Mouse (Mus musculus) adipocyte (in vitro differentiated cells): ENCODE measurements at regions not wholly inside any gene's neighbourhood (a gene's known extent, or its start where the extent isn't known, plus 50 kb on each side); places are given as distances from the start of the nearest gene placed in this dataset.

ENCODE experiments used
- DNase-seq: peaks from one replicate; pipeline ENCODE4 v3.0.0-alpha.2; 2016; ENCODE audit warnings: low spot score

DNA sequence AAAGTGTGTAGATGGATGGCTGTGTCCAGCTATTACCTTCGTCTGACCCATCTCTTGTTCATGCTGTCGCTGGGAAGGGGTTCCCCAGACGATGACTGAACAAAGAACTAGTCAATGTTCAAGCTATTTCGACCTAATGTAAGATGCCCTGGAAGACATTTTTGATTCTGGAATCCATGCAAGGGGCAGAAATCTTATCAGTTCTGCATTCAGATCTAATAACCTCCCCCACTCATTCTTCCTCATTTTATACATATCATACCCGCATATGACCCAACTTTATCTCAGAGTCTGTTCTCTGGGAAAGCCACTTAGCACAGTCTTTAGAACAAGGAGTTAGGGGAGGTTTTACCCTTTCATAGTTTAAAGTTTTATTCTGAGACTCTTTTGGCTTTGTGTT, 52.2 kb upstream of the 2310009B15Rik start:
- DNase-seq: no peak

DNA sequence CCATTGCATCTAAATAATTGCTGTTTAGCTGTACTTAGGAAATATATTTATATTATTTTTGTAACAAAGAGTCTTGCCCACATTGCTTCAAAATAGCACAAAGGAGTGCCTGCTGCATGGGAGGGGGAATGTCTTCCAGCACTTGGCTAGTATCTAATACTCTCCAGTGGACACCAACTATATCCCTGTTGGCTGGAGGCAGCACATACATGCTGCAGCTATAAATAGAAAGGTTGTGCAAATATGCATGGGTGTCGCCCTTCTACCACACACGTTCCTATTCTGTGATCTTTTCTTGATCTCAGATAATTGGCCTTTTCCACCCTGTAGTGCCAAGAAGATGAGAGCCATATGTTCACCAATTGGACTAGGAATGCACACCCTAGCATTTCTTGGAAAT, 53.0 kb upstream of the 2310009B15Rik start:
- DNase-seq: no peak

DNA sequence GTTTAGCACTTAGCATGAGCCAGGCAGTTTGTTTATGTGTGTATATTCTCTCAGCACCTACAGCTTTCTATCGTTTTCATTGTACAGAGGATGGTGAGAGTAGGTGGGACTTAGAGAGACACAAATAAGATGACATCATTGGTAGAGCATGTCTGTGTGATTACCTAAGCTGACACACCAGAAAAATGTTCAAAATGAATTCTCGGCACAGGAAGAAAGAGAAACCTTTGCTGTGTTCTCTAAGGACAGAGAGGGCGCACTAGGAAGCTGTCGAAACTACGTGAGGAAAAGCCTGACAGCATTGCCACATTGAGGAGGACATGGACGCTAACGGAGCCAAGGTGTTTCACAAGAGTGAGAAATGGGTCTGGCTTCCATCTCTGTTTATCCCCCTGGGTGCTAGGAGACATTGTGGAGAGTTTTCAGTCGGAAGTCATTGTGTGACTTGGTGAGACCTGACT, 51.0 kb upstream of the Dennd1b start:
- DNase-seq: peak; percentile 93

DNA sequence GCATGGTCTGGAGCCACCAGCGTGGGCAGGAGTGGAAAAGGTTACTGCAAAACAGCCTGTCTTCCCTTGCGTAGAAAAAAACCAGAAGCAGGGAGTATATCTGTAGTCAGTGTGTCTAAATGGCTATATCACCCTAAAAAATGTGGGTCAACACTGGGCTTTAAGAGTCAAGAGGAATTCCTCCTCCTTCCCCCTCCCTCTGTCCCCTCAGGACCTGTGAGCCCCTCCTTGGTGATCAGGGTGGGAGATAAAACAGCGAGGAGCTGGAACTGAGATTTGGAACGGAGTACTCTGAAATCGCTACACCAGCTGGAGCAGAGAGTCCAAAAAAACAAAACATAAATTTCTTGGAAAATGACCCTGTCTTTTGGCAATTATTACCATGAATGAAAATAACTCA, 50.3 kb upstream of the Dennd1b start:
- no peak for DNase-seq

DNA sequence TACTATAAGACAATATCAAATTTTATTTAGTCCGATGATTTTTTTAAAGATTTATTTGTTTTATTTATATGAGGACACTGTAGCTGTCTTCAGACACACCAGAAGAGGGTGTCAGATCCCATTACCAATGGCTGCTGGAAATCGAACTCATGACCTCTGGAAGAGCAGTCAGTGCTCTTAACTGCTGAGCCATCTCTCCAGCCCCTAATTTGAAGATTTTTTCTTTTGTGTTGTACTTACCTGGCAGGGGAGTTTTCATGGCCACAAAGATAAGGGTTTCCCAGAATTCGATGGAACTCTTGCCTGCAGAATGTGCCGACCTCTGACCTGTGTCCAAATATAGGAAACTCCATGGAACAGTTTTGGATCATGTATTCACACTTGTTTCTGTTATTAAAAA, 49.8 kb upstream of the Dennd1b start:
- DNase-seq: no peak
